Comparison of ENCODE assay signal across 8 mouse cellular contexts in genomic region chr7:46962806-46963618, GRCm38 (mm10). TPM values are rescaled to one million over a fixed set of nuclear protein-coding genes. Genes with fewer than 3 reads are reported as not detected.
DNase-seq lines count a peak whose midpoint lies in the region; ATAC-seq and TF ChIP-seq lines count a peak whose summit lies in the region.

No protein-coding gene starts in this region.

- peak; percentile 85 for TF ChIP-seq CTCF in lung, embryonic 14.5 days (IDR thresholded peaks at IDR 0.05; ENCODE audit: low read depth)
- TF ChIP-seq CTCF in olfactory bulb, adult 2 months (IDR thresholded peaks at IDR 0.05; ENCODE audit: insufficient read depth, low read depth, low read length), result 0 out of 2 replicates have a peak, but pooled peaks have one; percentile 24

- peak; percentile 86 for ATAC-seq in frontal cortex, adult (ENCODE audit: low TSS enrichment)
- ATAC-seq in lung, embryonic 14.5 days (ENCODE audit: insufficient read depth), result peak; percentile 86

- peaks cover 19% of the 10 kb centered on the region for H3K4me1 ChIP-seq in hindbrain, embryonic 10.5 days (replicated peaks)
- no peaks in the 10 kb centered on the region for H3K4me1 ChIP-seq in lung, embryonic 14.5 days (ENCODE audit: insufficient read depth)
- H3K4me1 ChIP-seq in olfactory bulb, adult 2 months (ENCODE audit: control insufficient read depth, insufficient read depth, low read length), result peaks cover 2% of the 10 kb centered on the region; the same call in 1 of the 2 replicates

- peak; percentile 87 for DNase-seq in NIH3T3 (ENCODE audit: low read depth)
- DNase-seq in cerebellum, adult 8-10 months, result peak; percentile 66
- DNase-seq in hindbrain, embryonic 10.5 days (ENCODE audit: low spot score), result peak; percentile 77
- DNase-seq in layer of hippocampus, adult 8-10 months (ENCODE audit: low spot score in 2 of 2), result peak; percentile 51 to 75
- peak; percentile 96 for DNase-seq in lung, embryonic 14.5 days
- peak; percentile 82 for DNase-seq in thymus, postnatal 0 days (ENCODE audit: low spot score)

- TF ChIP-seq POLR2A in olfactory bulb, adult 2 months (IDR thresholded peaks at IDR 0.05; ENCODE audit: insufficient read depth, low read depth, low read length), result no peak

- peak overlapping the region; percentile 76 for H3K27ac ChIP-seq in hindbrain, embryonic 10.5 days
- H3K27ac ChIP-seq in lung, embryonic 14.5 days (ENCODE audit: low read depth), result peak overlapping the region; percentile 12
- no peak overlapping the region for H3K27ac ChIP-seq in olfactory bulb, adult 2 months (ENCODE audit: insufficient read depth, low read depth, low read length)

- no peaks in the 10 kb centered on the region for H3K9me3 ChIP-seq in hindbrain, embryonic 10.5 days
- no peaks in the 10 kb centered on the region for H3K9me3 ChIP-seq in lung, embryonic 14.5 days (ENCODE audit: low read depth, low read length)

- peak overlapping the region; percentile 11; the same call in 1 of the 2 replicates for H3K4me3 ChIP-seq in hindbrain, embryonic 10.5 days
- H3K4me3 ChIP-seq in lung, embryonic 14.5 days (ENCODE audit: low read depth, low read length), result no peak overlapping the region
- no peak overlapping the region for H3K4me3 ChIP-seq in olfactory bulb, adult 2 months (ENCODE audit: insufficient read depth, low read depth, low read length)

- H3K4me2 ChIP-seq in lung, embryonic 14.5 days, result peak overlapping the region; percentile 29

- WGBS in hindbrain, embryonic 10.5 days, result under 1% methylated on average over 9 of the region's 9 CpGs
- 0% methylated on average over 9 of the region's 9 CpGs for WGBS in lung, embryonic 14.5 days
- WGBS in olfactory bulb, adult 2 months, result under 1% methylated on average over 9 of the region's 9 CpGs

- H3K27me3 ChIP-seq in hindbrain, embryonic 10.5 days (ENCODE audit: insufficient read depth, poor library complexity, severe bottlenecking), result peaks cover 21% of the 10 kb centered on the region; the same call in 1 of the 2 replicates
- 0 out of 2 replicates have a peak, but pooled peaks cover 3% of the 10 kb centered on the region for H3K27me3 ChIP-seq in lung, embryonic 14.5 days (ENCODE audit: insufficient read depth, low read length)

- no peaks in the 10 kb centered on the region for H3K36me3 ChIP-seq in hindbrain, embryonic 10.5 days
- H3K36me3 ChIP-seq in lung, embryonic 14.5 days (ENCODE audit: insufficient read depth), result no peaks in the 10 kb centered on the region

- H3K9ac ChIP-seq in lung, embryonic 14.5 days, result peak overlapping the region; percentile 0; the same call in 1 of the 2 replicates

RNA-seq across cellular contexts. Expression of gene Uevld, which starts 4.7 kb away (rescaled TPM):
- polyA plus RNA-seq in hindbrain, embryonic 10.5 days (2016; fragmentation: Nextera tagmentation; extraction: Ambion mirVana), result 9.9 and 12.3 TPM in 2 replicates
- total RNA-seq in layer of hippocampus, adult 8-10 months (2022), result 10 to 100 TPM; 12.3 to 24.1 (median 17.4) TPM
- polyA plus RNA-seq in lung, embryonic 14.5 days (2014; fragmentation: Nextera tagmentation; extraction: Ambion mirVana), result 14.9 TPM in 2 replicates
- polyA plus RNA-seq in olfactory bulb, adult 2 months (2012; ENCODE audit: insufficient read depth, insufficient read length, low replicate concordance, missing spikeins), result not detected in 2 replicates
- polyA plus RNA-seq in thymus, postnatal 0 days (2015; fragmentation: Nextera tagmentation; extraction: Ambion mirVana), result 6.1 and 6.4 TPM in 2 replicates

RNA-seq across cellular contexts. Expression of gene Gm9999, which starts 20.4 kb away (rescaled TPM):
- polyA plus RNA-seq in hindbrain, embryonic 10.5 days (2016; fragmentation: Nextera tagmentation; extraction: Ambion mirVana), result not detected in 2 replicates
- total RNA-seq in layer of hippocampus, adult 8-10 months (2022), result not detected
- polyA plus RNA-seq in lung, embryonic 14.5 days (2014; fragmentation: Nextera tagmentation; extraction: Ambion mirVana), result not detected in 2 replicates
- not detected in 2 replicates for polyA plus RNA-seq in olfactory bulb, adult 2 months (2012; ENCODE audit: insufficient read depth, insufficient read length, low replicate concordance, missing spikeins)
- not detected in 2 replicates for polyA plus RNA-seq in thymus, postnatal 0 days (2015; fragmentation: Nextera tagmentation; extraction: Ambion mirVana)

RNA-seq across cellular contexts. Expression of gene Tsg101, which starts 43.2 kb away (rescaled TPM):
- polyA plus RNA-seq in hindbrain, embryonic 10.5 days (2016; fragmentation: Nextera tagmentation; extraction: Ambion mirVana), result 262 and 315 TPM in 2 replicates
- 10 to 100 TPM; 60.2 to 74.6 (median 67.6) TPM for total RNA-seq in layer of hippocampus, adult 8-10 months (2022)
- 176 and 180 TPM in 2 replicates for polyA plus RNA-seq in lung, embryonic 14.5 days (2014; fragmentation: Nextera tagmentation; extraction: Ambion mirVana)
- 352 and 596 TPM in 2 replicates for polyA plus RNA-seq in olfactory bulb, adult 2 months (2012; ENCODE audit: insufficient read depth, insufficient read length, low replicate concordance, missing spikeins)
- 145 and 152 TPM in 2 replicates for polyA plus RNA-seq in thymus, postnatal 0 days (2015; fragmentation: Nextera tagmentation; extraction: Ambion mirVana)

RNA-seq across cellular contexts. Expression of gene Spty2d1, which starts 45.2 kb away (rescaled TPM):
- polyA plus RNA-seq in hindbrain, embryonic 10.5 days (2016; fragmentation: Nextera tagmentation; extraction: Ambion mirVana), result 10.4 and 11.7 TPM in 2 replicates
- total RNA-seq in layer of hippocampus, adult 8-10 months (2022), result 10 to 100 TPM; 15.1 to 17.6 (median 16.2) TPM
- 23.6 and 23.8 TPM in 2 replicates for polyA plus RNA-seq in lung, embryonic 14.5 days (2014; fragmentation: Nextera tagmentation; extraction: Ambion mirVana)
- polyA plus RNA-seq in olfactory bulb, adult 2 months (2012; ENCODE audit: insufficient read depth, insufficient read length, low replicate concordance, missing spikeins), result not detected in 2 replicates
- polyA plus RNA-seq in thymus, postnatal 0 days (2015; fragmentation: Nextera tagmentation; extraction: Ambion mirVana), result 14.7 and 15.1 TPM in 2 replicates
